Comparison of ENCODE assay signal across 16 mouse cellular contexts in the genomic region with DNA sequence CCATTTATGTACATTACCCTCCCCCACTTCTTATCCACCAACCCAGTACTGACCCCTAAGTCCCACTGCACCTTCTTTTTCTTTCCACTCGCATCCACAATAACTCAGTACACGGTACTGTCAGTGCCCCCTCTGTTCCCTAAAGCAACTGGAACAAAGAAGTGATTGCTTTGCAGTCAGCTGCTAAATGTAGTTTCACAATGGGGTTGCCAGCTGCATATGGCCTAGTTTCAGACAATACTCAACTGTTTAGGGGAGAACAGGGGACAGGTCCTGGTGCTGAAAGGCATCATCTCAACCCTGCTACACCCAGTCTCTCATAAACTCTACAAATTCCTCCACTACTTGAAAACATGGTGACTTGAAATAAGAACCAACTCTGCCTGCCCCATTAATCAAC. TPM values are rescaled to one million over a fixed set of nuclear protein-coding genes. Genes with fewer than 3 reads are reported as not detected.
DNase-seq lines count a peak whose midpoint lies in the region; ATAC-seq lines count a peak whose summit lies in the region.
"Had no signal": no experiment of that assay in that cellular context is flagged by ENCODE, and none has a peak within 500 bp of the region (broad histone marks: within the 10 kb centered on the region; RNA-seq: fewer than 3 reads in every experiment).

No protein-coding gene starts in this region.

- DNase-seq in frontal cortex, postnatal 36 days (ENCODE audit: low spot score in 2 of 2), result no peak
- DNase-seq in Muller cell, postnatal 12 days (ENCODE audit: inconsistent ontology term), result peak; percentile 38
- no peak for DNase-seq in c-Kit-positive CD71-positive TER-119-positive erythroid progenitor cells, embryonic 14.5 days (ENCODE audit: low spot score)
- no peak for DNase-seq in lung, adult 18-20 months
- no peak for DNase-seq in right cerebral cortex, postnatal 4 days
- DNase-seq: adrenal gland, postnatal 10 days; cerebellum, adult 2 months; cerebellum, postnatal 10 days; gastrocnemius, postnatal 14 days; heart, postnatal 10 days; heart, postnatal 4 days had no signal

- peak; percentile 47; the same call in 1 of the 2 replicates for ATAC-seq in frontal cortex, adult (ENCODE audit: low TSS enrichment)
- peak; percentile 25; the same call in 1 of the 2 replicates for ATAC-seq in granulocyte monocyte progenitor cell, adult 5-6 weeks (replicated peaks; ENCODE audit: poor library complexity, severe bottlenecking)
- ATAC-seq: forebrain, embryonic 15.5 days; hindbrain, embryonic 16.5 days; inflammation-experienced regulatory T-cells, adult 6 months had no signal

RNA-seq across cellular contexts. Expression of gene Nsun7, which starts 11.4 kb away (rescaled TPM):
- not detected in 2 replicates for total RNA-seq in granulocyte monocyte progenitor cell, adult 5-6 weeks (2014; fragmentation: Nextera tagmentation)
- not detected in 2 replicates for total RNA-seq in granulocyte monocyte progenitor cell, adult 5-6 weeks (2017)
- total RNA-seq: gastrocnemius, postnatal 14 days had no signal
